Mouse (Mus musculus): ENCODE results near the gene Sohlh2.

DNA sequence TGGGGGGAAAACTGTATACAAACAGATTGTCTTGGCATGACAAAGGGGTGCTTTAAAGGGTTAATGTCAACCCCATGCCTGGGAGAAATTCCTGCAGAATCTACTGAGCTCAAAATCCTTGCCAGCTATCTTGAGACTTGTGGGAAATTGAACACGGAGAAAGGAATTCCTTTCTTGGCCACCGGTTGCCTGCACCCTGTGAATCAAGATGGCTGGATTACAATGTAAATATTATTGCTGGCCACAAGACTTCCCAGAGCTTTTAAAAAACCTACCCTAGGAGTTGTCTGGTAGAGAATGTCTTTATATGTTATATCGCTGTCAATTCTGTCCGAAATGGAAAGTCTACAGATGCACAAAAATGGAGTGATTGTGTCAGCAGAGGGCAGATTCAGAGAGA lies 32.0 kb downstream of the Sohlh2 start:
- TF ChIP-seq CTCF (IDR thresholded peaks at IDR 0.05; ENCODE audit: low read depth) = no peak
- no peak for TF ChIP-seq EP300 (IDR thresholded peaks at IDR 0.05; ENCODE audit: low read depth)
